Mouse (Mus musculus) megakaryocyte, embryonic 14.5 days (primary cell): ENCODE results near the gene Chd2. TPM values are rescaled to one million over a fixed set of nuclear protein-coding genes. Genes with fewer than 3 reads are reported as not detected.
"Not testable (repeated sequence)": the region's sequence is repeated elsewhere in the genome, so short reads cannot be mapped to it uniquely, and the experiment has no call there.

Experiments used
- H3K27me3 ChIP-seq: replicated peaks from 2 replicates; pipeline ENCODE3; 2012; ENCODE audit warnings: inconsistent platforms
- H3K36me3 ChIP-seq: replicated peaks from 2 replicates; pipeline ENCODE3; 2012; ENCODE audit warnings: low read length, inconsistent platforms, mixed read lengths
- H3K4me1 ChIP-seq: 2 replicates; pipeline ENCODE4 v1.6.1; 2012; ENCODE audit warnings: inconsistent platforms
- H3K4me3 ChIP-seq: replicated peaks from 2 replicates; pipeline ENCODE3; 2012; ENCODE audit warnings: moderate library complexity, mild to moderate bottlenecking, inconsistent platforms
- H3K9me3 ChIP-seq: 2 replicates; pipeline ENCODE4 v1.6.1; 2012; ENCODE audit warnings: inconsistent platforms
- FLI1 ChIP-seq: IDR thresholded peaks from 2 replicates; pipeline ENCODE4 v1.6.1; 2012; ENCODE audit warnings: low read length, inconsistent platforms, mixed read lengths
- GATA1 ChIP-seq: IDR thresholded peaks from 3 replicates; pipeline ENCODE4 v1.6.1; 2012; ENCODE audit warnings: mixed read lengths, low read length, inconsistent platforms, borderline replicate concordance
- polyA plus RNA-seq: library from polyadenylated mRNA; stranded (reverse); fragments of >175 nt; gene quantifications from 2 replicates; pipeline ENCODE4 v1.2.3, GENCODE M21; 2012; ENCODE audit warnings: low replicate concordance; ENCODE audit not compliant: insufficient read depth

Gene Chd2
- polyA plus RNA-seq, 1 experiment, result 38.7 TPM

DNA sequence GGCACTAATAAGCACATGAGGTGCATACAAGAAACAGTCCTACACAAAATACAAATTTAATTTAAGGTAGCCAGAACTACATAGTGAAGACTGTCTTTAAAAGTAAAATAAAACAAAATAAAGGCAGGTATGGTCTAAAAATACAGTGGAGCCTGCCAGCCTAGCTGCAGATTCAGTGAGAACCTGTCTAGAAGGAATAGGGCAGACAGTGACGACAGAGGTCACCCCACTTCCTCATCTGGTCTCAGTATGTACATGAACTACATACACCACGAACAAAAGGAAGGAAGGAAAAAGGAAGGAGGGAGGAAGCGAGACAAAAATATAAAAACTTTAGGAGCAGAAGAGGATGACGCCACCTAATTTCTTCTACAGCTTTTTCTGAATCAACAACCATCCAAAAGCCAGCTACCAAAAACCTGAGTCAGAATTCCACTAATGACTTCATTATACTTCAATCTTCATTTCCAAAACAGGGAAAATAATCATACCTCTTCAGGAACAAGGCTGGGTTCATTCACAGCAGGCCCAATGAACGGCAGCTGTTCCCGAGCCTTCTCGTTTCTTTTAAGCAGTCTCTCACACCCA, 10.0 kb downstream of the Chd2 start:
- Histone ChIP-seq H3K4me3 (peak overlapping the region; percentile 87), H3K27me3 (no peaks in the 10 kb centered on the region), H3K9me3 (no peaks in the 10 kb centered on the region), H3K36me3 (peaks cover 75% of the 10 kb centered on the region), H3K4me1 (peaks cover 93% of the 10 kb centered on the region)
- TF ChIP-seq GATA1 (no peak), FLI1 (no peak)

DNA sequence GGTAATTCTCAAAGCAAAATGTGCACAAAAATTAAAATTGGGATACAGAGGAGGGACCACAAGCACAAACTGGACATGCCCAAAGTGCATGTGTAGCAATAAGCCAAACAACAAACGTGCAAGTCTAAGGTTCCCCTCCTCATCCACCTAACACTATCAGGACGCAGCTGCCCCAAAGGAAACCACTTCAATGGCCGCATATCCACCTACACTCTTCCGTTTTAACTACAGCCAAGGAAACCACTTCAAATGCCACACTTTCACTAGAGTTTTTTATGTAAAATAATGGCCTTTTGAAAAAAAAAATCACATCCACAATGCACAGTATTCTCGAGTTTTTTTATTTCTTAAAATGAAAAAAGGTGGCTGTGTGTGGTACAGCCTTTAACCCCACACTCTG, 10.8 kb downstream of the Chd2 start:
- Histone ChIP-seq H3K36me3 (peaks cover 72% of the 10 kb centered on the region), H3K27me3 (no peaks in the 10 kb centered on the region), H3K4me3 (peak overlapping the region; percentile 87), H3K9me3 (no peaks in the 10 kb centered on the region), H3K4me1 (peaks cover 90% of the 10 kb centered on the region)
- peak; percentile 76; the same call in 1 of the 3 replicates for TF ChIP-seq GATA1
- TF ChIP-seq FLI1, result no peak

DNA sequence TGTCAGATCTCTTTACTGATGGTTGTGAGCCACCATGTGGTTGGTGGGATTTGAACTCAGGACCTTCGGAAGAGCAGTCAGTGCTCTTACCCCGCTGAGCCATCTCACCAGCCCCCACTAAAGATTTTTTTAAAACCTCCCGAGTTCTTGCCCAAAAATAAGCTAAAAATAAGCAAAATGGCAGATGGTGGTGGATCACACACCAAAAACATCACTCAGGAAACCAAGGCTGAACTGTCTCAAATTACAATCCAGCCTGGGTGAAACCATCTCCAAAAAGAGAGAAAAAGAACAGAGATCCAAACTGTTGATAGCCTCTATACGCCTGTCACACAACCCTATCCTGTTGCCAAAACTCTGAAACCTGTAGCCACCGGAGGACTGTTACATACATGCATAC, 11.5 kb downstream of the Chd2 start:
- peak overlapping the region; percentile 87 for H3K4me3 ChIP-seq
- peaks cover 67% of the 10 kb centered on the region for H3K36me3 ChIP-seq
- peaks cover 89% of the 10 kb centered on the region for H3K4me1 ChIP-seq
- no peaks in the 10 kb centered on the region for H3K9me3 ChIP-seq
- no peak for TF ChIP-seq GATA1
- TF ChIP-seq FLI1, result no peak
- no peaks in the 10 kb centered on the region for H3K27me3 ChIP-seq

DNA sequence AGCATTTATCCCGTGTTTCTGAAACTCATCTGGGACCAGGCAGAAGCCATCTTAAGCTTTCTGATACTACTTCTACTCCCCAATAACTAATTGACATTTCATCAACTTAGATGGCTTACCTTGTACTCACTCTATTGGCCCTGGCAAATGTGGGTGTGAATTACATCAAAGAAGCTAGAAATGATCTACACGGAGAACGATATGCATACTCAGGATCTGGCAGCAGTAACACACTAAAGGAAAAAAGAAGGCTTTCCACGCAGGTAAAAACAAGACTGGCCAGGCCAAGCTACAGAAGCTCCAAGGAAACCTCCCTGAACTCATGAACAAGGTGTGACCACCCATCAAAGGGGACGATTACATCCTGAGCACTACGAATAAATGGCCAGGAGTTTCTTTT, 12.4 kb downstream of the Chd2 start:
- H3K9me3 ChIP-seq, result no peaks in the 10 kb centered on the region
- H3K4me3 ChIP-seq, result no peak overlapping the region
- peaks cover 69% of the 10 kb centered on the region for H3K36me3 ChIP-seq
- no peak for TF ChIP-seq GATA1
- no peak for TF ChIP-seq FLI1
- H3K27me3 ChIP-seq, result no peaks in the 10 kb centered on the region
- peaks cover 88% of the 10 kb centered on the region for H3K4me1 ChIP-seq

DNA sequence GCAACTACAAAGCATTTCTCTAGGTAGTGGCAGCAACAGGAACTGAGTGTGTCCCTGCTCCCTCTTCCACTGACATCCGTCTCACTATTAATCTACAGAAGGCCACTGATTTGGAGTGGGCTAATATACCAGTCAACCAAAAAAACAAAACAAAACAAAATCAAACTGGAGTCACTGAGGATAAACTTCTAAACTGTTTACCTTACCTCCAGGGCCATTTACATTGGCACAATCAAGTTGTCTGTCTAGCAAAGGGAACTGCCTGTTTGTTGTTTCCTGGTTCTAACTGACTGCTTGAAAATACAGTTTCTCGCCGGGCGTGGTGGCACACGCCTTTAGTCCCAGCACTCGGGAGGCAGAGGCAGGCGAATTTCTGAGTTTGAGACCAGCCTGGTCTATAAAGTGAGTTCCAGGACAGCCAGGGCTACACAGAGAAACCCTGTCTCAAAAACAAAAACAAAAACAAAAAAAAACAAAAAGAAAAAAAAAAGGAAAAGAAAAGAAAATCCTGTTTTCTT, 13.2 kb downstream of the Chd2 start:
- H3K4me1 ChIP-seq, result peaks cover 86% of the 10 kb centered on the region
- H3K27me3 ChIP-seq, H3K4me3 ChIP-seq, H3K9me3 ChIP-seq: not testable (repeated sequence)
- H3K36me3 ChIP-seq, result peaks cover 71% of the 10 kb centered on the region

DNA sequence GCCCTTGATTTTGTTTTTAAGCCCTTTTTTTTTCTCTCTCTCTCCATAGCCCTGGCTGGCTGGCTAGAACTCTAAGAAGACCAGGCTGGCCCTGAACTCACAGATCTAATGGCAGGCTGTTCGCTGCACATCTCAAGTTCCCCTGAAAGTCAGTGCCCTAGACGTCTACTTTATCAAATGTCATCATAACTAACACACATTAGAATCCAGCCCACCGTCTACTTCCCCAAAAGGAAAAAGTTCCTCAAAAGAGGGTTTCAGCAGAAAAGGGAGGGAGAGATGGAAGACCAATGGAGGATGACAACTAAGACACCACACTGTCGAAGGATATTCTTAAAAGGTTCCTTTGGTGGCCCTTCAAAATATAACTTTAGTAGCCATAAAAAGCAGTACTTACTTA, 14.4 kb downstream of the Chd2 start:
- Histone ChIP-seq H3K9me3 (no peaks in the 10 kb centered on the region), H3K36me3 (peaks cover 76% of the 10 kb centered on the region), H3K27me3 (no peaks in the 10 kb centered on the region), H3K4me3 (no peak overlapping the region), H3K4me1 (peaks cover 85% of the 10 kb centered on the region)
- no peak for TF ChIP-seq FLI1
- no peak for TF ChIP-seq GATA1

- Histone ChIP-seq H3K9me3 (no peaks in the 10 kb centered on the region), H3K36me3 (peaks cover 78% of the 10 kb centered on the region), H3K4me3 (peak overlapping the region; percentile 85), H3K27me3 (no peaks in the 10 kb centered on the region), H3K4me1 (peaks cover 80% of the 10 kb centered on the region)
- TF ChIP-seq GATA1, result no peak
- TF ChIP-seq FLI1, result no peak
Measured at GRCm38 (mm10) chr7:73524454-73524952, 17.1 kb downstream of the Chd2 start.

GRCm38 (mm10) chr7:73523608-73524259, 17.9 kb downstream of the Chd2 start:
- Histone ChIP-seq H3K4me3 (peak overlapping the region; percentile 31), H3K27me3 (no peaks in the 10 kb centered on the region), H3K9me3 (no peaks in the 10 kb centered on the region), H3K36me3 (peaks cover 78% of the 10 kb centered on the region), H3K4me1 (peaks cover 80% of the 10 kb centered on the region)
- TF ChIP-seq FLI1 (no peak), GATA1 (no peak)

DNA sequence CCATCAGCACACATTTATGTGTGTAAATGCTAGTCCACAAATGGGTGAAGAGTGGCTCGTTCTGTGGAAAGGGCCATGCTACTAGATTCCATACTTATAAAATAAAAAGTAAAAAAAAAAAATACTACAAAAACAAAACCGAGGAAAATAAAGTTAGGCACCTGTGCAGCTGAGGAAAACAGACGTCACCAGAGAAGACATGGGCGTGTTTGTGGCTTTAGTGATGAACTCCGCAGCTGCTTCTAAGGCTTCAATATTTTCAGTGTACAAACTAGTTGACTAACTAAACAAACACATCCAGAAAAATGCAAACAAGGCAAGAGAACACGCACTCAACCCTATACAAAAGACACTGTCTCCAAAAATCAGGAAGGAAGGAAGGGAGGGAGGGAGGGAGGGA, 18.4 kb downstream of the Chd2 start:
- H3K9me3 ChIP-seq, result no peaks in the 10 kb centered on the region
- H3K27me3 ChIP-seq, result no peaks in the 10 kb centered on the region
- H3K36me3 ChIP-seq, result peaks cover 77% of the 10 kb centered on the region
- H3K4me3 ChIP-seq, result no peak overlapping the region
- no peak for TF ChIP-seq GATA1
- no peak for TF ChIP-seq FLI1
- H3K4me1 ChIP-seq, result peaks cover 80% of the 10 kb centered on the region
